Mouse (Mus musculus) stomach, embryonic 14.5 days (tissue): Measurements from ENCODE around the gene Slc6a16. TPM values are rescaled to one million over a fixed set of nuclear protein-coding genes. Genes with fewer than 3 reads are reported as not detected.
"Not testable (repeated sequence)": the region's sequence is repeated elsewhere in the genome, so short reads cannot be mapped to it uniquely, and the experiment has no call there.

Experiments
- ATAC-seq: fragments of 200-750 bp; cut with Nextera tagmentation; 2 replicates; pipeline ENCODE4 v1.8.0; 2017; ENCODE audit warnings: low read depth, moderate TSS enrichment; ENCODE audit not compliant: insufficient number of reproducible peaks, insufficient read depth, low FRiP score
- H3K27ac ChIP-seq: fragments of 300-500 bp; sonication (generic); 2 replicates; pipeline ENCODE4 v1.5.1; 2014; ENCODE audit warnings: mild to moderate bottlenecking, low read length, moderate library complexity, mixed read lengths
- H3K27me3 ChIP-seq: fragments of 300-500 bp; sonication (generic); 2 replicates; pipeline ENCODE4 v1.6.1; 2014; ENCODE audit warnings: low read length, control low read depth, mixed read lengths; ENCODE audit not compliant: control insufficient read depth, insufficient read depth
- H3K36me3 ChIP-seq: fragments of 300-500 bp; sonication (generic); 2 replicates; pipeline ENCODE4 v1.6.1; 2014; ENCODE audit warnings: mild to moderate bottlenecking, control low read depth, low read length, moderate library complexity, mixed read lengths; ENCODE audit not compliant: control insufficient read depth, insufficient read depth
- H3K4me1 ChIP-seq: fragments of 300-500 bp; sonication (generic); 2 replicates; pipeline ENCODE4 v1.6.1; 2014; ENCODE audit warnings: low read length, control low read depth, mixed read lengths; ENCODE audit not compliant: control insufficient read depth, insufficient read depth
- H3K4me2 ChIP-seq: fragments of 300-500 bp; sonication (generic); replicated peaks from 2 replicates; pipeline ENCODE4 v1.6.1; 2014; ENCODE audit warnings: low read depth, low read length, control low read depth
- H3K4me3 ChIP-seq: fragments of 300-500 bp; sonication (generic); 2 replicates; pipeline ENCODE4 v1.5.1; 2014; ENCODE audit warnings: low read depth, low read length, control low read depth
- H3K9ac ChIP-seq: fragments of 300-500 bp; sonication (generic); replicated peaks from 2 replicates; pipeline ENCODE4 v1.6.1; 2014; ENCODE audit warnings: low read depth, mild to moderate bottlenecking, control low read depth, low read length, moderate library complexity, mixed read lengths
- H3K9me3 ChIP-seq: fragments of 300-500 bp; sonication (generic); 2 replicates; pipeline ENCODE4 v1.6.1; 2016; ENCODE audit warnings: low read depth, low read length, control low read depth; ENCODE audit not compliant: control insufficient read depth
- WGBS: fragments of 180-500 bp; shearing (Covaris S2); extraction: QIAGEN DNeasy Blood & Tissue Kit; methylation state at CpG from one replicate; pipeline ENCODE4 v1.1.7; 2014; 5-methylcytosine and 5-hydroxymethylcytosine counted together
- polyA plus RNA-seq: library from polyadenylated mRNA; unstranded; fragments of >200 nt; fragmentation: Nextera tagmentation; extraction: Ambion mirVana; gene quantifications from 2 replicates; pipeline ENCODE4 v1.2.1, GENCODE M21; 2014

Slc6a16 gene
- polyA plus RNA-seq, 1 experiment from 2014 or later = not detected

GRCm38 (mm10) chr7:45253806-45254205, 12.9 kb downstream of the Slc6a16 start:
- no peaks in the 10 kb centered on the region for H3K4me1 ChIP-seq
- H3K27ac ChIP-seq = no peak overlapping the region
- H3K9ac ChIP-seq = no peak overlapping the region
- H3K9me3 ChIP-seq = no peaks in the 10 kb centered on the region
- no peaks in the 10 kb centered on the region for H3K36me3 ChIP-seq
- no peak overlapping the region for H3K4me3 ChIP-seq
- no peak for ATAC-seq
- 73% methylated on average over 8 of the region's 8 CpGs for WGBS
- no peak overlapping the region for H3K4me2 ChIP-seq
- no peaks in the 10 kb centered on the region for H3K27me3 ChIP-seq

GRCm38 (mm10) chr7:45255822-45256221, 14.9 kb downstream of the Slc6a16 start:
- H3K27me3 ChIP-seq, H3K4me2 ChIP-seq, H3K27ac ChIP-seq, H3K4me3 ChIP-seq, H3K4me1 ChIP-seq, H3K9me3 ChIP-seq, ATAC-seq, H3K9ac ChIP-seq, H3K36me3 ChIP-seq: not testable (repeated sequence)
- 62% methylated on average over 5 of the region's 7 CpGs for WGBS

- H3K4me3 ChIP-seq = no peak overlapping the region
- H3K4me2 ChIP-seq = no peak overlapping the region
- no peaks in the 10 kb centered on the region for H3K36me3 ChIP-seq
- no peaks in the 10 kb centered on the region for H3K27me3 ChIP-seq
- peaks cover 3% of the 10 kb centered on the region; the same call in 1 of the 2 replicates for H3K4me1 ChIP-seq
- no peak overlapping the region for H3K9ac ChIP-seq
- WGBS = 52% methylated on average over 11 of the region's 11 CpGs
- no peaks in the 10 kb centered on the region for H3K9me3 ChIP-seq
- ATAC-seq = no peak
- H3K27ac ChIP-seq = no peak overlapping the region
These were observed 16.4 kb downstream of the Slc6a16 start for GRCm38 (mm10) chr7:45257063-45257840.

- H3K4me1 ChIP-seq = peaks cover 3% of the 10 kb centered on the region; the same call in 1 of the 2 replicates
- no peak overlapping the region for H3K4me3 ChIP-seq
- no peak overlapping the region for H3K4me2 ChIP-seq
- no peak for ATAC-seq
- H3K9me3 ChIP-seq = no peaks in the 10 kb centered on the region
- H3K36me3 ChIP-seq = no peaks in the 10 kb centered on the region
- WGBS = 84% methylated on average over 8 of the region's 8 CpGs
- no peak overlapping the region for H3K27ac ChIP-seq
- H3K27me3 ChIP-seq = no peaks in the 10 kb centered on the region
- no peak overlapping the region for H3K9ac ChIP-seq
These were observed 18.4 kb downstream of the Slc6a16 start for GRCm38 (mm10) chr7:45259281-45259680.

GRCm38 (mm10) chr7:45262266-45262665, 21.4 kb downstream of the Slc6a16 start:
- H3K27me3 ChIP-seq = no peaks in the 10 kb centered on the region
- no peak overlapping the region for H3K27ac ChIP-seq
- 38% methylated on average over 7 of the region's 7 CpGs for WGBS
- H3K9me3 ChIP-seq = no peaks in the 10 kb centered on the region
- no peak overlapping the region for H3K9ac ChIP-seq
- H3K4me2 ChIP-seq = no peak overlapping the region
- peaks cover 3% of the 10 kb centered on the region; the same call in 1 of the 2 replicates for H3K4me1 ChIP-seq
- no peaks in the 10 kb centered on the region for H3K36me3 ChIP-seq
- no peak for ATAC-seq
- no peak overlapping the region for H3K4me3 ChIP-seq

- Histone ChIP-seq H3K27me3 (no peaks in the 10 kb centered on the region), H3K4me2 (no peak overlapping the region), H3K9ac (no peak overlapping the region), H3K36me3 (no peaks in the 10 kb centered on the region), H3K27ac (no peak overlapping the region), H3K9me3 (no peaks in the 10 kb centered on the region), H3K4me3 (no peak overlapping the region), H3K4me1 (peaks cover 3% of the 10 kb centered on the region; the same call in 1 of the 2 replicates)
- ATAC-seq = no peak
- 61% methylated on average over 7 of the region's 7 CpGs for WGBS
These were observed 22.2 kb downstream of the Slc6a16 start for GRCm38 (mm10) chr7:45263006-45263607.

- Histone ChIP-seq H3K4me1 (peaks cover 3% of the 10 kb centered on the region; the same call in 1 of the 2 replicates), H3K4me2 (no peak overlapping the region), H3K36me3 (no peaks in the 10 kb centered on the region), H3K27me3 (no peaks in the 10 kb centered on the region), H3K9me3 (no peaks in the 10 kb centered on the region), H3K9ac (no peak overlapping the region), H3K27ac (no peak overlapping the region), H3K4me3 (no peak overlapping the region)
- no peak for ATAC-seq
- WGBS = 74% methylated on average over 3 of the region's 3 CpGs
These were observed 23.5 kb downstream of the Slc6a16 start for GRCm38 (mm10) chr7:45264348-45264747.

- ATAC-seq = no peak
- Histone ChIP-seq H3K4me1 (peaks cover 3% of the 10 kb centered on the region; the same call in 1 of the 2 replicates), H3K9me3 (no peaks in the 10 kb centered on the region), H3K4me2 (no peak overlapping the region), H3K27ac (no peak overlapping the region), H3K27me3 (no peaks in the 10 kb centered on the region), H3K9ac (no peak overlapping the region), H3K36me3 (no peaks in the 10 kb centered on the region), H3K4me3 (no peak overlapping the region)
- WGBS = 72% methylated on average over 1 of the region's 1 CpGs
These were observed 24.6 kb downstream of the Slc6a16 start for GRCm38 (mm10) chr7:45265518-45265917.
